Mouse (Mus musculus) limb, embryonic 12.5 days (tissue): ENCODE results near the gene Zfp771. TPM values are rescaled to one million over a fixed set of nuclear protein-coding genes. Genes with fewer than 3 reads are reported as not detected.
A peak's percentile ranks its signal among the peaks of the same experiment; 100 is the strongest.

Experiments
- ATAC-seq: fragments of 200-750 bp; cut with Nextera tagmentation; 2 replicates; pipeline ENCODE4 v1.8.0; 2017; ENCODE audit warnings: low read depth, moderate TSS enrichment; ENCODE audit not compliant: insufficient number of reproducible peaks, insufficient read depth, low FRiP score, low TSS enrichment
- H3K27ac ChIP-seq: fragments of 300-500 bp; sonication (generic); 2 replicates; pipeline ENCODE4 v1.5.1; 2016; ENCODE audit warnings: mild to moderate bottlenecking, moderate library complexity
- H3K27me3 ChIP-seq: fragments of 300-500 bp; sonication (generic); 2 replicates; pipeline ENCODE4 v1.6.1; 2016; ENCODE audit warnings: mild to moderate bottlenecking, moderate library complexity
- H3K36me3 ChIP-seq: fragments of 300-500 bp; sonication (generic); 2 replicates; pipeline ENCODE4 v1.6.1; 2016; ENCODE audit warnings: mild to moderate bottlenecking, moderate library complexity
- H3K4me1 ChIP-seq: fragments of 300-500 bp; sonication (generic); replicated peaks from 2 replicates; pipeline ENCODE4 v1.6.1; 2016
- H3K4me2 ChIP-seq: fragments of 300-500 bp; sonication (generic); 2 replicates; pipeline ENCODE4 v1.6.1; 2016; ENCODE audit warnings: mild to moderate bottlenecking, moderate library complexity
- H3K4me3 ChIP-seq: fragments of 300-500 bp; sonication (generic); replicated peaks from 2 replicates; pipeline ENCODE4 v1.5.1; 2016; ENCODE audit warnings: mild to moderate bottlenecking
- H3K9ac ChIP-seq: fragments of 300-500 bp; sonication (generic); replicated peaks from 2 replicates; pipeline ENCODE4 v1.6.1; 2016; ENCODE audit warnings: mild to moderate bottlenecking, moderate library complexity
- H3K9me3 ChIP-seq: fragments of 300-500 bp; sonication (generic); 2 replicates; pipeline ENCODE4 v1.6.1; 2016; ENCODE audit warnings: mild to moderate bottlenecking, moderate library complexity
- WGBS: fragments of 180-500 bp; shearing (Covaris S2); methylation state at CpG from one replicate; pipeline ENCODE4 v1.1.7; 2016; 5-methylcytosine and 5-hydroxymethylcytosine counted together
- polyA plus RNA-seq: library from polyadenylated mRNA; unstranded; fragments of >200 nt; fragmentation: Nextera tagmentation; extraction: Ambion mirVana; gene quantifications from 2 replicates; pipeline ENCODE4 v1.2.1, GENCODE M21; 2016

Zfp771 gene
- 79.5 and 84.1 TPM in 2 replicates for polyA plus RNA-seq

- under 1% methylated on average over 56 of the region's 56 CpGs for WGBS
- Histone ChIP-seq H3K4me1 (peaks cover 18% of the 10 kb centered on the region), H3K4me3 (peak within 1 kb of the TSS; percentile 82), H3K9me3 (peaks cover 4% of the 10 kb centered on the region; the same call in 1 of the 2 replicates), H3K4me2 (peak within 1 kb of the TSS; percentile 77), H3K9ac (peak within 1 kb of the TSS; percentile 88), H3K27me3 (no peaks in the 10 kb centered on the region), H3K27ac (peak within 1 kb of the TSS; percentile 92), H3K36me3 (peaks cover 34% of the 10 kb centered on the region)
- peak; percentile 95 for ATAC-seq
Observed at GRCm38 (mm10) chr7:127243870-127244657, at the start of gene Zfp771. Gene Zfp771, plus strand, starts transcription at chr7:127244274.

DNA sequence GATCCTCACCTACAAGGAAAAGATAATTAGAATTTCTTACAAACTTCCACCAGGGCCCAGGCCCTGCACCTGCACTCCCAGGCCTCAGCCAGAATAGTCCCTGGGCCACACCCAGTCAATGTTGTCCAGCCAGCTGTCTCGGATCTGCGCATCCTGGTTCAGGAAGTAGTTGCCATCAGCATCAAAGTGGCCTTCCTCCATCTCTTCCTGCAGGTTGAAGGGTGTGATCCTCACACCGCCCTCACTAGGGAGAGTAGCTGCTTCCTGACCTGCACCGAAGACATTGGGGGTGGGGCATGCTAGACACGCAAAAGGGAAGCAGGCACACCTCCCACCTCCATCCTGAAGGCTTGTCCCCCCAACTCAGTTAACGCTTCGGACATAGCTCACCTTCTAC lies 49.4 kb upstream of the Zfp771 start:
- no peaks in the 10 kb centered on the region for H3K27me3 ChIP-seq
- H3K4me3 ChIP-seq = peak overlapping the region; percentile 56
- H3K4me1 ChIP-seq = peaks cover 20% of the 10 kb centered on the region
- ATAC-seq = no peak
- H3K9ac ChIP-seq = peak overlapping the region; percentile 69
- no peaks in the 10 kb centered on the region for H3K9me3 ChIP-seq
- peaks cover 68% of the 10 kb centered on the region for H3K36me3 ChIP-seq
- peak overlapping the region; percentile 74 for H3K4me2 ChIP-seq
- 75% methylated on average over 7 of the region's 7 CpGs for WGBS
- peak overlapping the region; percentile 89 for H3K27ac ChIP-seq

DNA sequence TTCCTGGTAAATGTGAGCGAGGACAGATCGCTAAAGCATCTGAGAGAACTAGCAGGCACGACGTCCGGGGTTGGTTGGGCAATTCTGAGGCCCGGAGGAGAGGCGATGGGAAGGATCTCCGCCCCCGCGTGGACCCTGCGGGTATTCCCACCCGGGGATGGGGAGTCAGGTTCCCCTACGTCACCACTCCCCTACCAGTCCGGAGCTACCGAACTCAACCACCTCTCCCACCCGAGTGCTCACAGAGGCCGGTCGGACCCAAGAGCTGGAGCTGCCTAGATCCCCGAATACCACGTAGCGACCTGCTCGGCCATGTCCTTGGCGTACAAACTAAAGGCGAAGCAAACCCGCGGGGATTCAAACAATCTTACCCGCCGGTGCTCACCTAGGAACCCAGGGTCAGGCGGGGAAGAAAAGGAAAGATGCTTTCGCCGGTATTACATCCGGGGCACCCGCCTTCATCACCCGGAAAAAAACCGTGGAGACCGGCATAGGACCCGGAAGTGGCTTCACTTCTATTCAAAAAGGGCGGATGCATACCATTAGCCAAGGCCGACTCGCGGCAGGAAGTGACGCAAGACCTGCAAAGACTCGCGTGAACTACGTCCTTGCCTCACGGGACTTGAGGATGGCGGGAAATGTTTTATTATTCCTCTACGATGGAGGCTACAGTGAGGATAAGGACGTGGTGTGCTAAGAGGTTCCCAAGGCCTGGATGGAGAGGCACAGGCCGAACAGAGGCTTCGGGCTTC lies 48.4 kb upstream of the Zfp771 start, which contains the start of gene Cd2bp2:
TSS of gene Cd2bp2 (minus strand) at position 507 of the 752 bp plus-strand sequence.
- H3K9me3 ChIP-seq = no peaks in the 10 kb centered on the region
- H3K4me2 ChIP-seq = peak within 1 kb of the TSS; percentile 74
- peaks cover 78% of the 10 kb centered on the region for H3K36me3 ChIP-seq
- H3K27me3 ChIP-seq = no peaks in the 10 kb centered on the region
- under 1% methylated on average over 51 of the region's 51 CpGs for WGBS
- H3K4me3 ChIP-seq = peak within 1 kb of the TSS; percentile 56
- peak within 1 kb of the TSS; percentile 89 for H3K27ac ChIP-seq
- H3K9ac ChIP-seq = peak within 1 kb of the TSS; percentile 69
- peaks cover 20% of the 10 kb centered on the region for H3K4me1 ChIP-seq
- ATAC-seq = peak; percentile 95

DNA sequence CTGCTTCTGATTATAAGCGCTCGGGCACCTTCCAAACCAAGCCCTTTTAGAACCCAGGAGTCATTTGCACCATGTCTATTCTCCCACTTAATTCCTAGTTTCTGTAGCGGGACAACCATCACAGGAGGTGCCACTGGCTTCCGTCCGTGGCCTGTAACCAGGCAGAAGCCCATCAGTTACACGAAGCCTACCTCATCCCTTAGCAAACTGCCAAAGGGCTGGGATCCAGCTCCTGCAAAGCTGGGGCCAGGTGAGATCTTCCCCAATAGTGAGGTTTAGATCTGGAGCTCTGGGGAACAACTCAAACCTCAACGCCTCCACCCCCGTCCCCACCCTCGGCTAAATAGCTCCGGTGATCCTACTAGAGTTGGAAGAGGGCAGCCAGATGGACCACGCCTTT lies 47.6 kb upstream of the Zfp771 start:
- peak overlapping the region; percentile 67 for H3K4me2 ChIP-seq
- WGBS = 60% methylated on average over 11 of the region's 11 CpGs

GRCm38 (mm10) chr7:127206606-127207005 lies 37.5 kb upstream of the Zfp771 start:
- peak overlapping the region; percentile 96 for H3K4me3 ChIP-seq
- H3K4me1 ChIP-seq = peaks cover 29% of the 10 kb centered on the region
- H3K9me3 ChIP-seq = no peaks in the 10 kb centered on the region
- H3K27ac ChIP-seq = 0 out of 2 replicates have a peak overlapping the region, but pooled peaks have one; percentile 57
- no peaks in the 10 kb centered on the region for H3K27me3 ChIP-seq
- 33% methylated on average over 2 of the region's 2 CpGs for WGBS
- ATAC-seq = no peak
- peaks cover 40% of the 10 kb centered on the region for H3K36me3 ChIP-seq
- H3K9ac ChIP-seq = peak overlapping the region; percentile 96
- H3K4me2 ChIP-seq = peak overlapping the region; percentile 97

More for the DNA sequence above, 47.6 kb upstream of the Zfp771 start:
- H3K9me3 ChIP-seq = no peaks in the 10 kb centered on the region
- H3K4me1 ChIP-seq = peaks cover 20% of the 10 kb centered on the region
- H3K27ac ChIP-seq = peak overlapping the region; percentile 89
- ATAC-seq = no peak
- peak overlapping the region; percentile 56 for H3K4me3 ChIP-seq
- H3K9ac ChIP-seq = peak overlapping the region; percentile 66
- no peaks in the 10 kb centered on the region for H3K27me3 ChIP-seq
- peaks cover 80% of the 10 kb centered on the region for H3K36me3 ChIP-seq

- peak overlapping the region; percentile 96 for H3K4me3 ChIP-seq
- peaks cover 30% of the 10 kb centered on the region for H3K36me3 ChIP-seq
- WGBS = under 1% methylated on average over 53 of the region's 53 CpGs
- no peaks in the 10 kb centered on the region for H3K27me3 ChIP-seq
- H3K9me3 ChIP-seq = no peaks in the 10 kb centered on the region
- peak overlapping the region; percentile 96 for H3K9ac ChIP-seq
- H3K4me2 ChIP-seq = peak overlapping the region; percentile 97
- peak overlapping the region; percentile 92 for H3K27ac ChIP-seq
- 0 out of 2 replicates have a peak, but pooled peaks have one; percentile 4 for ATAC-seq
- H3K4me1 ChIP-seq = peaks cover 29% of the 10 kb centered on the region
Observed at GRCm38 (mm10) chr7:127207374-127208294, 36.4 kb upstream of the Zfp771 start.

DNA sequence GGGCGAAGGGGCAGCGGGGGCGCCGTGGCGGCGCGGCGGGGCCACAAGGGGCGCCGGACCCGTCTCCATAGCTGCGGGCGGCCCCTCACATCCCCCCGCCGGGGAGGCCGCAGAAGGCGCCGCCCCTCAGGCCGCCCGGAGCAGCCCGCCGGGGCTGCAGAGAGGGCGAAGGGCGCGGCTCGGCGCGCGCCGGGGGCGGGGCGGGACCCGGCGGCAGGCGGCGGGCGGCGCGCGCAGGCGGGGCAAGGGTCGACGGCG lies 35.9 kb upstream of the Zfp771 start, which contains the start of gene Tbc1d10b:
TSS of gene Tbc1d10b (minus strand) at position 174 of the 258 bp plus-strand sequence.
- Histone ChIP-seq H3K9ac (peak within 1 kb of the TSS; percentile 96), H3K27me3 (0 out of 2 replicates have a peak, but pooled peaks cover under 1% of the 10 kb centered on the region), H3K36me3 (peaks cover 24% of the 10 kb centered on the region), H3K27ac (peak within 1 kb of the TSS; percentile 92), H3K4me3 (peak within 1 kb of the TSS; percentile 96), H3K4me1 (peaks cover 29% of the 10 kb centered on the region), H3K4me2 (peak within 1 kb of the TSS; percentile 97), H3K9me3 (no peaks in the 10 kb centered on the region)
- under 1% methylated on average over 35 of the region's 44 CpGs for WGBS
- no peak; the same call in 1 of the 2 replicates for ATAC-seq

DNA sequence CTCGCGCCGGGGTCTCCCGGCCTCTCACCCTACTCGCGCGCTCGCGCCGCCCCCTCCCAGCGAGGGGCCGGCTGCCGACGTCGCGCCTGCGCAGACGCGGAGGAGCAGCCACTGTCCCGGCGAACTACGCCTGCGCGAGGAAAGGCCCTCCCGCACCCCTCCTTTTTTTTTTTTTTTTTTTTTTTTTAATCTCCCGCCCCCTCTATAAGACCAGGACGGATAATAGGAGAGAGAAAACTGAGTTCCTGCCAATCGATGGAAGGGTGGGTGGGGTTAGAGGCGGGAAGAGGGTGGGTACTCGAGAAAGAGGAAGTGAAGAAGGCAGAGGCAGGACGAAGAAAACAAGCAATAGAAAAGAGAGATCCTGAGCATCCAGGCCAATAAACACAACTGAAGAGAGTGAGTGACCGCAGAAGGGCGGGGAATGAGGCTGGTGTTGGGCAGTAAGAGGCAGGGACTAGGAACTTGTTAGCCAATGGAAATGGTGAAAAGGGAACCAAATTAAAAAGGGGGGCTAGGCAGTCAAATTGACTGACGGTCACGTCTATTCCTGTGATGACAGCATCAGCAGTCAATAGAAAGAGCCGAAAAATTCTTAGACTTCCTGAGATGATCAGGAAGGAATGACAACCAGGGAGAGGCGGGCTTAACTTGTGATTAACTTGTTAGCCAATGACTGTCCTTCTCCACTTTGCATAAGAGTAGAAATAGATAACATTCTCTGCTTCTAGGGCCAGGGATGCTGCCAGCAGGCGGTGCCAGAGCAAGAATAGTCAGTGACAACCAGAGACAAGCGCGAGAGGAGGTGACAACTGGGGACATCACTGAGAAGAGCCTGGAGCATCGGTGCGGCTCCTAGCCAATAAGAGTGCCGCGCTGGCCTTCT lies 35.3 kb upstream of the Zfp771 start, which contains the start of gene Mylpf:
TSS of gene Mylpf (plus strand) at position 338 of the 886 bp plus-strand sequence.
- peak; percentile 92 for ATAC-seq
- peaks cover 7% of the 10 kb centered on the region; the same call in 1 of the 2 replicates for H3K27me3 ChIP-seq
- peaks cover 30% of the 10 kb centered on the region for H3K4me1 ChIP-seq
- peak within 1 kb of the TSS; percentile 96 for H3K4me3 ChIP-seq
- under 1% methylated on average over 40 of the region's 44 CpGs for WGBS
- H3K36me3 ChIP-seq = peaks cover 18% of the 10 kb centered on the region
- peak within 1 kb of the TSS; percentile 97 for H3K4me2 ChIP-seq
- peak within 1 kb of the TSS; percentile 92 for H3K27ac ChIP-seq
- no peaks in the 10 kb centered on the region for H3K9me3 ChIP-seq
- H3K9ac ChIP-seq = peak within 1 kb of the TSS; percentile 96

GRCm38 (mm10) chr7:127209851-127210250 lies 34.2 kb upstream of the Zfp771 start:
- Histone ChIP-seq H3K4me1 (peaks cover 40% of the 10 kb centered on the region), H3K9me3 (no peaks in the 10 kb centered on the region), H3K9ac (no peak overlapping the region), H3K4me2 (peak overlapping the region; percentile 63), H3K27ac (no peak overlapping the region), H3K27me3 (peaks cover 16% of the 10 kb centered on the region; the same call in 1 of the 2 replicates), H3K4me3 (no peak overlapping the region), H3K36me3 (peaks cover 12% of the 10 kb centered on the region)
- 81% methylated on average over 5 of the region's 5 CpGs for WGBS
- no peak for ATAC-seq
